Mouse (Mus musculus) embryo, embryonic 9.5 days (tissue): ENCODE results near the gene Tmod4.

Experiments used
- DNase-seq: peaks from one replicate; pipeline ENCODE4 v3.0.0-alpha.2; 2017; ENCODE audit errors: extremely low spot score

The Tmod4 gene

GRCm38 (mm10) chr3:95173256-95173949, 49.1 kb downstream of the Tmod4 start:
- DNase-seq, result peak; percentile 42

DNA sequence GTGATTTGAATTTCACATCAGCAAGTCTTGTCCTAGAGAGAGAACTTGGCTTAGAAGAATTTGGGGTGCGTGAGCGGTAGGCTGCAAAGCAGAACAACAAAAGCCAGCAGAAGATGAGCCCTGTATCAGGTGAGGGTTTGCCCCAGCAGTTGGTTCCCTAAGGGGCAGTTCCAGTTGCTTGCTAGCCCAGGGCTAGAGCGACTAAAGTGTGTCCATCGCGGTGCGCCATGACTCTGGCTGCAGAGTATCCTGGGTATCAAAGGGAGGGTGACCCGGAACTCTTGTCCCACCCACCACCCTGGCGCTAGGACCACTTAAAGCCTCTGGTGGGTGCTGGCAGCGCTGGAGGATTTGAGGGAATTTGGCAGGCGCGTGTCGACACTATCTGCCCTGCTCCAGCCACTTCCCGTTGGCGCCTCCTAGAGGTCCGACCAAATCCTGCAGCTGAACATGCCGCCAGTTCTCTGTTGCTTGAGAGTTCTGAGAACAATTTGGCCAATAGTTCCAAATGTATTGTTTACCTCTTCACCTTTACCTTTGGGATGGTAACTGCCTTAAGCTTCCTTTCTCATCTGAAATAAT, 49.8 kb downstream of the Tmod4 start:
- peak; percentile 88 for DNase-seq

- no peak for DNase-seq
Observed at GRCm38 (mm10) chr3:95176500-95176899, 52.2 kb downstream of the Tmod4 start.

- DNase-seq, result no peak
Observed at GRCm38 (mm10) chr3:95177583-95177982, 53.3 kb downstream of the Tmod4 start.
